Mouse (Mus musculus) adrenal gland, postnatal 10 days (tissue): ENCODE measurements around the gene Psme2. TPM values are rescaled to one million over a fixed set of nuclear protein-coding genes. Genes with fewer than 3 reads are reported as not detected.

Experiments used
- DNase-seq: peaks from one replicate; pipeline ENCODE4 v3.0.0; 2021; ENCODE audit warnings: mixed read lengths
- total RNA-seq, 2 experiments: library from RNA; stranded (reverse); gene quantifications; 2 replicates each; pipeline ENCODE4 v1.2.3; 2021

Gene Psme2
- total RNA-seq, 2 experiments from 2014 or later = 349 to 362 TPM

- no peak for DNase-seq
Measured at GRCm38 (mm10) chr14:55567496-55567895, 23.4 kb downstream of the Psme2 start.

GRCm38 (mm10) chr14:55565748-55566147 lies 25.2 kb downstream of the Psme2 start:
- DNase-seq = no peak

GRCm38 (mm10) chr14:55563249-55563648 lies 27.7 kb downstream of the Psme2 start:
- no peak for DNase-seq

GRCm38 (mm10) chr14:55561860-55562259 lies 29.1 kb downstream of the Psme2 start:
- DNase-seq = no peak

- DNase-seq = peak; percentile 98
Measured at GRCm38 (mm10) chr14:55560202-55561073, 30.5 kb downstream of the Psme2 start, which contains the start of gene A730061H03Rik. TSS of gene A730061H03Rik (minus strand) at chr14:55560406.

GRCm38 (mm10) chr14:55559799-55560201 lies 31.1 kb downstream of the Psme2 start, which contains the start of gene Dcaf11:
TSS of gene Dcaf11 (plus strand) at chr14:55560006.
- peak; percentile 94 for DNase-seq

GRCm38 (mm10) chr14:55558740-55559448 lies 32.0 kb downstream of the Psme2 start:
- no peak for DNase-seq

- no peak for DNase-seq
Measured at GRCm38 (mm10) chr14:55557587-55557986, 33.3 kb downstream of the Psme2 start.

GRCm38 (mm10) chr14:55557003-55557402 lies 33.9 kb downstream of the Psme2 start:
- peak; percentile 86 for DNase-seq

- DNase-seq = no peak
Measured at GRCm38 (mm10) chr14:55555788-55556187, 35.1 kb downstream of the Psme2 start.

- DNase-seq = no peak
Measured at GRCm38 (mm10) chr14:55554635-55555034, 36.3 kb downstream of the Psme2 start.

- no peak for DNase-seq
Measured at GRCm38 (mm10) chr14:55551794-55552193, 39.1 kb downstream of the Psme2 start.

- no peak for DNase-seq
Measured at GRCm38 (mm10) chr14:55551347-55551746, 39.6 kb downstream of the Psme2 start.

GRCm38 (mm10) chr14:55550191-55550590 lies 40.7 kb downstream of the Psme2 start:
- DNase-seq = no peak

- peak; percentile 40 for DNase-seq
Measured at GRCm38 (mm10) chr14:55544334-55544733, 46.6 kb downstream of the Psme2 start.

GRCm38 (mm10) chr14:55542268-55542667 lies 48.6 kb downstream of the Psme2 start:
- DNase-seq = no peak

- DNase-seq = peak; percentile 92
Measured at GRCm38 (mm10) chr14:55540787-55541321, 50.1 kb downstream of the Psme2 start.

GRCm38 (mm10) chr14:55540067-55540786 lies 50.7 kb downstream of the Psme2 start, which contains the start of gene Pck2:
TSS of gene Pck2 (plus strand) at chr14:55540266.
- DNase-seq = peak; percentile 92
